Mouse (Mus musculus) frontal cortex, postnatal 36 days (tissue): ENCODE data around the gene Rnf214.
A peak's percentile ranks its signal among the peaks of the same experiment; 100 is the strongest.

Experiments
- DNase-seq, 2 experiments: peaks; one replicate each; pipeline ENCODE4 v3.0.0; 2022; ENCODE audit warnings: low spot score in 2 of 2

The Rnf214 gene

GRCm38 (mm10) chr9:45815113-45815512 lies 91.6 kb downstream of the Rnf214 start:
- DNase-seq: peak; percentile 37 to 67
